Mouse (Mus musculus): Measurements from ENCODE around the gene Sytl4.

- no peak for TF ChIP-seq KAT2A (IDR thresholded peaks at IDR 0.05; ENCODE audit: insufficient replicate concordance, low read length)
- no peak for TF ChIP-seq POLR2A (IDR thresholded peaks at IDR 0.05; ENCODE audit: low read depth, low read length)
- no peak for TF ChIP-seq ZNF384 (IDR thresholded peaks at IDR 0.05; ENCODE audit: low read depth, low read length)
- TF ChIP-seq TBP (conservative IDR thresholded peaks at IDR 0.05; ENCODE audit: low read depth, low read length), result no peak
- TF ChIP-seq EP300 (IDR thresholded peaks at IDR 0.05; ENCODE audit: low read length), result no peak
- no peak for TF ChIP-seq CTCF (conservative IDR thresholded peaks at IDR 0.05 in 1 of 2, IDR thresholded peaks at IDR 0.05 in 1 of 2; ENCODE audit: low read depth in 2 of 2, low read length in 2 of 2)
- no peak for TF ChIP-seq BHLHE40 (IDR thresholded peaks at IDR 0.05; ENCODE audit: low read depth, low read length)
- TF ChIP-seq MAFK (IDR thresholded peaks at IDR 0.05; ENCODE audit: insufficient replicate concordance, low read length), result no peak
- TF ChIP-seq POLR2AphosphoS2 (IDR thresholded peaks at IDR 0.05; ENCODE audit: low read depth, low read length), result no peak
- TF ChIP-seq USF1 (IDR thresholded peaks at IDR 0.05; ENCODE audit: low read depth, low read length), result no peak
- TF ChIP-seq NELFE (IDR thresholded peaks at IDR 0.05; ENCODE audit: low read depth, low read length), result no peak
- no peak for TF ChIP-seq HCFC1 (IDR thresholded peaks at IDR 0.05; ENCODE audit: low read depth, low read length)
- TF ChIP-seq NRF1 (IDR thresholded peaks at IDR 0.05; ENCODE audit: low read depth, low read length), result no peak
- no peak for TF ChIP-seq ZKSCAN1 (IDR thresholded peaks at IDR 0.05; ENCODE audit: borderline replicate concordance, low read depth, low read length)
Measured at GRCm38 (mm10) chrX:133908261-133908660, 73.4 kb downstream of the Sytl4 start, which contains the start of gene Srpx2.
